Mouse (Mus musculus): ENCODE results near the gene Dmpk. TPM values are rescaled to one million over a fixed set of nuclear protein-coding genes. Genes with fewer than 3 reads are reported as not detected.

Dmpk gene
- polyA plus RNA-seq, 1 experiment from 2014 or later = 9.4 TPM

DNA sequence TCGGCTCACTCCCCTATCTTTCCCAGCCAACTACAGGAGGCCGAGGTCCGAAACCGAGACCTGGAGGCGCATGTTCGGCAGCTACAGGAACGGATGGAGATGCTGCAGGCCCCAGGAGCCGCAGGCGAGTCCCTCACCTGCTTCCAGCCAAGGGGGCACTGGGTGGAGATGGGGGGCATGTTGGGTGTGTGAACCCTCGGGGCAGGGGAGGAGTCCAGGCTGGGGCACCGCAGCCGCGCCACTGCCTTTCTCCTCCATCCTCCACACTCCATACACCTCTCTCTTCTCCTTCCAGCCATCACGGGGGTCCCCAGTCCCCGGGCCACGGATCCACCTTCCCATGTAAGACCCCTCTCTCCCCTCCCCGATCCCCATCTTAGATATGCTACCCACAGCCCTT is 8.3 kb downstream of the Dmpk start:
- Histone ChIP-seq H3K27ac (ENCODE audit: low read depth, low read length) (no peak overlapping the region), H3K4me1 (ENCODE audit: control insufficient read depth, insufficient read depth, low read length) (peaks cover 28% of the 10 kb centered on the region), H3K4me3 (ENCODE audit: low read depth, low read length) (no peak overlapping the region), H3K36me3 (ENCODE audit: control insufficient read depth, insufficient read depth, low read length) (peaks cover 3% of the 10 kb centered on the region; the same call in 1 of the 2 replicates), H3K9me3 (ENCODE audit: control insufficient read depth, low read length) (no peaks in the 10 kb centered on the region), H3K9ac (ENCODE audit: low read length) (no peak overlapping the region), H3K27me3 (ENCODE audit: control insufficient read depth, insufficient read depth, low read length) (peaks cover 9% of the 10 kb centered on the region), H3K4me2 (ENCODE audit: low read depth) (peak overlapping the region; percentile 96)
- ATAC-seq (ENCODE audit: insufficient read depth, low FRiP score, low TSS enrichment) (no peak), DNase-seq (ENCODE audit: low spot score) (no peak)
- 21% methylated on average over 17 of the region's 17 CpGs for WGBS

DNA sequence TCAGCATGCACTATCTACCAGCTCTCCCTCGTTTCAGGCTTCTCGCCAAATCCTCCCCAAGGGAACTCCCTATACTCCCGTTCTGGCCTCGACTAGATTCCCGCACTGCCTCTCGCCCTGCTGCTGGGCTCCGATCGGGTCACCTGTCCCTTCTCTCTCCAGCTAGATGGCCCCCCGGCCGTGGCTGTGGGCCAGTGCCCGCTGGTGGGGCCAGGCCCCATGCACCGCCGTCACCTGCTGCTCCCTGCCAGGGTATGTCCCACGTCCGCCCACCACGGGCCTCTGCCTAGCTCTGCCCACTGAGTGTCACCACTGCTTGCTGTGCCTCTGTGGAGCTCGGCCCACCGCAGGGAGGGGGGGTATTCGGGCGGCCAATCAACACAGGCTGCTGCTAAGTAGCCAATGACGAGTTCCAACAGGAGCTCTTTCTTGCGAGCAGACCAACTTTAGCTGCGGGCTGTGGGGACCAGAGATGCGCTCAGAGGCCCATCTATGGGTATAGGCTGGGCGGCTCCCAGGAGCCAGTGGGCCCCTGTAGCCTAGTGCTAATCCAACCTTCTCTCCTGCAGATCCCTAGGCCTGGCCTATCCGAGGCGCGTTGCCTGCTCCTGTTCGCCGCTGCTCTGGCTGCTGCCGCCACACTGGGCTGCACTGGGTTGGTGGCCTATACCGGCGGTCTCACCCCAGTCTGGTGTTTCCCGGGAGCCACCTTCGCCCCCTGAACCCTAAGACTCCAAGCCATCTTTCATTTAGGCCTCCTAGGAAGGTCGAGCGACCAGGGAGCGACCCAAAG is 8.9 kb downstream of the Dmpk start:
- WGBS = 3% methylated on average over 36 of the region's 38 CpGs
- peak overlapping the region; percentile 96 for H3K4me2 ChIP-seq (ENCODE audit: low read depth)
- DNase-seq (ENCODE audit: low spot score) (peak; percentile 80), ATAC-seq (ENCODE audit: insufficient read depth, low FRiP score, low TSS enrichment) (peak; percentile 45)
- no peaks in the 10 kb centered on the region for H3K9me3 ChIP-seq (ENCODE audit: control insufficient read depth, low read length)
- peak overlapping the region; percentile 75 for H3K4me3 ChIP-seq (ENCODE audit: low read depth, low read length)
- H3K9ac ChIP-seq (ENCODE audit: low read length) = peak overlapping the region; percentile 48
- peak overlapping the region; percentile 49; the same call in 1 of the 2 replicates for H3K27ac ChIP-seq (ENCODE audit: low read depth, low read length)
- peaks cover 9% of the 10 kb centered on the region for H3K27me3 ChIP-seq (ENCODE audit: control insufficient read depth, insufficient read depth, low read length)
- H3K36me3 ChIP-seq (ENCODE audit: control insufficient read depth, insufficient read depth, low read length) = peaks cover 3% of the 10 kb centered on the region; the same call in 1 of the 2 replicates
- peaks cover 28% of the 10 kb centered on the region for H3K4me1 ChIP-seq (ENCODE audit: control insufficient read depth, insufficient read depth, low read length)

DNA sequence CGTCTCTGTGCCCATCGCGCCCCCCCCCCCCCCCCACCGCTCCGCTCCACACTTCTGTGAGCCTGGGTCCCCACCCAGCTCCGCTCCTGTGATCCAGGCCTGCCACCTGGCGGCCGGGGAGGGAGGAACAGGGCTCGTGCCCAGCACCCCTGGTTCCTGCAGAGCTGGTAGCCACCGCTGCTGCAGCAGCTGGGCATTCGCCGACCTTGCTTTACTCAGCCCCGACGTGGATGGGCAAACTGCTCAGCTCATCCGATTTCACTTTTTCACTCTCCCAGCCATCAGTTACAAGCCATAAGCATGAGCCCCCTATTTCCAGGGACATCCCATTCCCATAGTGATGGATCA is 9.5 kb downstream of the Dmpk start:
- WGBS = 1% methylated on average over 12 of the region's 15 CpGs
- peak; percentile 86 for DNase-seq (ENCODE audit: low spot score)
- Histone ChIP-seq H3K4me3 (ENCODE audit: low read depth, low read length) (peak overlapping the region; percentile 75), H3K4me1 (ENCODE audit: control insufficient read depth, insufficient read depth, low read length) (peaks cover 28% of the 10 kb centered on the region), H3K27me3 (ENCODE audit: control insufficient read depth, insufficient read depth, low read length) (peaks cover 9% of the 10 kb centered on the region), H3K36me3 (ENCODE audit: control insufficient read depth, insufficient read depth, low read length) (peaks cover 3% of the 10 kb centered on the region; the same call in 1 of the 2 replicates), H3K9ac (ENCODE audit: low read length) (peak overlapping the region; percentile 48), H3K9me3 (ENCODE audit: control insufficient read depth, low read length) (no peaks in the 10 kb centered on the region), H3K27ac (ENCODE audit: low read depth, low read length) (peak overlapping the region; percentile 49; the same call in 1 of the 2 replicates), H3K4me2 (ENCODE audit: low read depth) (peak overlapping the region; percentile 96)
- ATAC-seq (ENCODE audit: insufficient read depth, low FRiP score, low TSS enrichment) = peak; percentile 40

DNA sequence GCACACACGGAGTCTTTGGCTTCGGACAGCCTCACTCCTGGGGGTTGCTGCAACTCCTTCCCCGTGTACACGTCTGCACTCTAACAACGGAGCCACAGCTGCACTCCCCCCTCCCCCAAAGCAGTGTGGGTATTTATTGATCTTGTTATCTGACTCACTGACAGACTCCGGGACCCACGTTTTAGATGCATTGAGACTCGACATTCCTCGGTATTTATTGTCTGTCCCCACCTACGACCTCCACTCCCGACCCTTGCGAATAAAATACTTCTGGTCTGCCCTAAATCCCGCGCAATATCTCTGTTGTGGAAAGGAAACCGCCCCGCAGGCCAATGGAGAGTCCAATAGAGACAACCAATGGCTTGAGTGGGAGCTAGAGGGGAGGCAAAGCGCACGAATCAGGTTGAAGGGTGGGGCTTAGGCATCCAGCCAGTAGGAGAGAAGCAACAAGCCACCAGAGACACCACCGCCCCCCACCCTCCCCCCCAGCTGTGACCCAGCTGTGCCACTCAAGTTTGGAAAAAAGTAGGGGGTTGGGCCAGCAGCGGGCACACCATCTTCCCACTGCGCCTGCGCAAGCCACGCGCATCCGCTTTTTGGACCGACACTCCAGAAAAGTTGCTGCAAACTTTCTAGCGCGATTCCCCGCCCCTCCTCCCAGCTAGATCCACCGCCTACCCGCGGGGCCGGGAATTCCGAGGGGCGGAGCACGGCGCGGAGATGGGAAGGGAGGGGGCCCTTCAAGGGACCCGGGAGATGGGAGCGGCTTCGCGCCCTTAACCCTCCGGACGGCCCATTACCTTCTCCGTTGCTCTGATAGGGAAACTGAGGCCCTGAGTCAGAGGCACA is 10.1 kb downstream of the Dmpk start:
- DNase-seq (ENCODE audit: low spot score) (peak; percentile 97), ATAC-seq (ENCODE audit: insufficient read depth, low FRiP score, low TSS enrichment) (peak; percentile 82)
- Histone ChIP-seq H3K36me3 (ENCODE audit: control insufficient read depth, insufficient read depth, low read length) (0 out of 2 replicates have a peak, but pooled peaks cover 3% of the 10 kb centered on the region), H3K4me2 (ENCODE audit: low read depth) (peak overlapping the region; percentile 96), H3K27ac (ENCODE audit: low read depth, low read length) (peak overlapping the region; percentile 91), H3K9me3 (ENCODE audit: control insufficient read depth, low read length) (no peaks in the 10 kb centered on the region), H3K4me1 (ENCODE audit: control insufficient read depth, insufficient read depth, low read length) (peaks cover 28% of the 10 kb centered on the region), H3K9ac (ENCODE audit: low read length) (peak overlapping the region; percentile 83), H3K27me3 (ENCODE audit: control insufficient read depth, insufficient read depth, low read length) (peaks cover 9% of the 10 kb centered on the region), H3K4me3 (ENCODE audit: low read depth, low read length) (peak overlapping the region; percentile 75)
- under 1% methylated on average over 45 of the region's 45 CpGs for WGBS

- Histone ChIP-seq H3K36me3 (ENCODE audit: control insufficient read depth, insufficient read depth, low read length) (0 out of 2 replicates have a peak, but pooled peaks cover 3% of the 10 kb centered on the region), H3K9me3 (ENCODE audit: control insufficient read depth, low read length) (no peaks in the 10 kb centered on the region), H3K4me3 (ENCODE audit: low read depth, low read length) (peak within 1 kb of the TSS; percentile 75), H3K9ac (ENCODE audit: low read length) (peak within 1 kb of the TSS; percentile 83), H3K27ac (ENCODE audit: low read depth, low read length) (peak within 1 kb of the TSS; percentile 91), H3K4me1 (ENCODE audit: control insufficient read depth, insufficient read depth, low read length) (peaks cover 28% of the 10 kb centered on the region), H3K4me2 (ENCODE audit: low read depth) (peak within 1 kb of the TSS; percentile 96), H3K27me3 (ENCODE audit: control insufficient read depth, insufficient read depth, low read length) (peaks cover 9% of the 10 kb centered on the region)
- WGBS = 0% methylated on average over 17 of the region's 36 CpGs
- ATAC-seq (ENCODE audit: insufficient read depth, low FRiP score, low TSS enrichment) (no peak), DNase-seq (ENCODE audit: low spot score) (no peak)
These were observed 10.8 kb downstream of the Dmpk start, which contains the start of gene Six5 for GRCm38 (mm10) chr7:19094471-19094825. TSS of gene Six5 (plus strand) at chr7:19094594.

GRCm38 (mm10) chr7:19094826-19095750 is 11.4 kb downstream of the Dmpk start:
- no peak for ATAC-seq (ENCODE audit: insufficient read depth, low FRiP score, low TSS enrichment)
- Histone ChIP-seq H3K9me3 (ENCODE audit: control insufficient read depth, low read length) (no peaks in the 10 kb centered on the region), H3K4me2 (ENCODE audit: low read depth) (peak overlapping the region; percentile 96), H3K4me1 (ENCODE audit: control insufficient read depth, insufficient read depth, low read length) (peaks cover 28% of the 10 kb centered on the region), H3K27ac (ENCODE audit: low read depth, low read length) (peak overlapping the region; percentile 91), H3K9ac (ENCODE audit: low read length) (peak overlapping the region; percentile 83), H3K27me3 (ENCODE audit: control insufficient read depth, insufficient read depth, low read length) (peaks cover 9% of the 10 kb centered on the region), H3K36me3 (ENCODE audit: control insufficient read depth, insufficient read depth, low read length) (0 out of 2 replicates have a peak, but pooled peaks cover 3% of the 10 kb centered on the region), H3K4me3 (ENCODE audit: low read depth, low read length) (peak overlapping the region; percentile 75)
- DNase-seq (ENCODE audit: low spot score) = peak; percentile 61
- under 1% methylated on average over 77 of the region's 87 CpGs for WGBS

GRCm38 (mm10) chr7:19095751-19096110 is 12.1 kb downstream of the Dmpk start:
- H3K27me3 ChIP-seq (ENCODE audit: control insufficient read depth, insufficient read depth, low read length) = peaks cover 8% of the 10 kb centered on the region
- peaks cover 28% of the 10 kb centered on the region for H3K4me1 ChIP-seq (ENCODE audit: control insufficient read depth, insufficient read depth, low read length)
- peak overlapping the region; percentile 96 for H3K4me2 ChIP-seq (ENCODE audit: low read depth)
- peak overlapping the region; percentile 75 for H3K4me3 ChIP-seq (ENCODE audit: low read depth, low read length)
- no peak overlapping the region for H3K27ac ChIP-seq (ENCODE audit: low read depth, low read length)
- 0 out of 2 replicates have a peak, but pooled peaks cover 1% of the 10 kb centered on the region for H3K36me3 ChIP-seq (ENCODE audit: control insufficient read depth, insufficient read depth, low read length)
- peak; percentile 81 for DNase-seq (ENCODE audit: low spot score)
- H3K9ac ChIP-seq (ENCODE audit: low read length) = peak overlapping the region; percentile 83
- WGBS = under 1% methylated on average over 19 of the region's 19 CpGs
- ATAC-seq (ENCODE audit: insufficient read depth, low FRiP score, low TSS enrichment) = no peak
- no peaks in the 10 kb centered on the region for H3K9me3 ChIP-seq (ENCODE audit: control insufficient read depth, low read length)

DNA sequence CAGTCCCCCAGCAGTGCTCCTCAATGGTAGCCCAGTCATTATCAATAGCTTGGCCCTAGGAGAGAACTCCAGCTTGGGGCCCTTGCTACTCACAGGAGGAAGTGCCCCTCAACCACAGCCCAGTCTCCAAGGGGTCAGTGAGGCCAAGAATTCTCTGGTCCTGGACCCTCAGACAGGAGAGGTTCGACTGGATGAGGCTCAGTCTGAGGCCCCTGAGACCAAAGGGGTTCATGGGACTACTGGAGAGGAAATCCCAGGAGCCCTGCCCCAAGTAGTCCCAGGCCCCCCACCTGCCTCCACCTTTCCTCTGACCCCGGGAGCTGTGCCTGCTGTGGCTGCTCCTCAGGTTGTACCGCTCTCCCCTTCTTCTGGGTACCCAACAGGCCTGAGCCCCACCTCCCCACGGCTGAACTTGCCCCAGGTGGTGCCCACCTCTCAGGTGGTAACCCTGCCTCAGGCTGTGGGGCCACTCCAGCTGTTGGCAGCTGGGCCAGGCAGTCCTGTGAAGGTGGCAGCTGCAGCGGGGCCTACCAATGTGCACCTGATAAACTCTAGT is 12.8 kb downstream of the Dmpk start:
- no peak for DNase-seq (ENCODE audit: low spot score)
- no peaks in the 10 kb centered on the region for H3K36me3 ChIP-seq (ENCODE audit: control insufficient read depth, insufficient read depth, low read length)
- peak overlapping the region; percentile 96 for H3K4me2 ChIP-seq (ENCODE audit: low read depth)
- peak overlapping the region; percentile 83 for H3K9ac ChIP-seq (ENCODE audit: low read length)
- H3K27me3 ChIP-seq (ENCODE audit: control insufficient read depth, insufficient read depth, low read length) = peaks cover 2% of the 10 kb centered on the region
- peak overlapping the region; percentile 75 for H3K4me3 ChIP-seq (ENCODE audit: low read depth, low read length)
- peaks cover 28% of the 10 kb centered on the region for H3K4me1 ChIP-seq (ENCODE audit: control insufficient read depth, insufficient read depth, low read length)
- H3K27ac ChIP-seq (ENCODE audit: low read depth, low read length) = no peak overlapping the region
- WGBS = 68% methylated on average over 5 of the region's 5 CpGs
- H3K9me3 ChIP-seq (ENCODE audit: control insufficient read depth, low read length) = no peaks in the 10 kb centered on the region
- ATAC-seq (ENCODE audit: insufficient read depth, low FRiP score, low TSS enrichment) = no peak

Measured in neural tube, embryonic 11.5 days (tissue).